Mouse (Mus musculus) layer of hippocampus, postnatal 10 days (tissue): ENCODE data around the gene Grcc10. TPM values are rescaled to one million over a fixed set of nuclear protein-coding genes. Genes with fewer than 3 reads are reported as not detected.

ENCODE experiments used
- DNase-seq, 2 experiments: peaks; one replicate each; pipeline ENCODE4 v3.0.0; 2021; ENCODE audit warnings: low spot score in 2 of 2
- total RNA-seq, 2 experiments: library from RNA; stranded (reverse); gene quantifications; 2 replicates each; pipeline ENCODE4 v1.2.3; 2021

Gene Grcc10
- total RNA-seq, 2 experiments from 2014 or later: 329 to 345 TPM

DNA sequence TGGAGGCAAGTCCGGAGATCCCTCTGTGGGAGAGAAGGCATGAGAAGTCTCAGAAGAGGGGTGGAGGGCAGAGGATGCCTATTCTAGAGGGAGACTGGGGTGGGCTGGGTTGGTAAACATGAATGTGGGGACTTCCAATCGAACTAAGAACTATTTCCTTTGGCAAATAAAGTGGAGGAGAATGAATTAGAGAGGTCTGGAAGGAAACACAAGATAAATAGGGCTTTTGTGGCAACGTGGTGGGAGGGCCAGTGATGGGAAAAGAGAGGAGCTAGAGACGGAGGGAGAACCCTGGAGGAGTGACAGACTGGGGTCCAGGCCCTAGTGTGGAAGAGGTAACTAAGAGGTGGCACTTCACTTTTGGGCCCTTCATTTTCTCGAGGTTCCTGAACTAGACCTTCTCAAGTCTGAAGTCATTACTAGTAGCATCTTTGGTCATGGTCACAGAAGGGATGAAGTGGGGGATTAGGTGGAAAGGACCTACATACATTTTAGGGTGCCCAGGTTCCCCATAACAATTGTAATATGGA is 16.2 kb upstream of the Grcc10 start:
- DNase-seq: no peak

DNA sequence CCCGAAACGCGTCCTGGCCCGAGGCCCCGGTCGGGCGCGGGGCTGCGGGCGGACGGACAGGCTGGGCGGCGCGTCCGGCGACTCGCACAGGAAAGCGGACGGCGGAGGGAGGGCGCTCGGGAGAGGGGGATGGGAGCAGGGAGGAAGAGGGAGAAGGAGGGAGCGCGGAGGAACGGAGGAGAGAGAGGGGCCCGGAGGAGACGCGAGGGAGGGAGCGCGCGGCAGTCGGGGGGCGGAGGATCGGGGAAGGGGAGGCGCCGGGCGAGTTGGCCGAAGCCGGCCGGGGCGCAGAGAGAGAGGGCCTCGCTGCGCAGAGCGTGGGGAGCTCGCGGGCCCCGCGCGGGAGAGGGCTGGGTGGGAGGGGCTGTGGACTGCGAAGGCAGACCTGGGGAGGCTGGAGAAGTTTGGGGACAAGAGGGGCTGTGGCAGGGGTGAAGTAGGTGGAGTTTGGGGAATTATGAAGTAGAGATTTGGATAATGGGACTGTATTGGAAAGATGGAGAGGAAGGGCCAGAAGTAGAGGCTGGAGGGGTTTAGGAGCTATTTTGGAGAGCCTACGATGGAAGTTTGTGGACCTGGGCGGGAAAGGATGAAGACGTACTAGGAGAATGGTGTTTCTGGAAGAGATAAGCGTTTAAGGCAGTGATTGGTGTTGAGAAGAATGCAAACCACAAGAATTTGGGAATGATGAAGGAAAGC is 15.6 kb upstream of the Grcc10 start:
- peak; percentile 82 to 87 for DNase-seq

DNA sequence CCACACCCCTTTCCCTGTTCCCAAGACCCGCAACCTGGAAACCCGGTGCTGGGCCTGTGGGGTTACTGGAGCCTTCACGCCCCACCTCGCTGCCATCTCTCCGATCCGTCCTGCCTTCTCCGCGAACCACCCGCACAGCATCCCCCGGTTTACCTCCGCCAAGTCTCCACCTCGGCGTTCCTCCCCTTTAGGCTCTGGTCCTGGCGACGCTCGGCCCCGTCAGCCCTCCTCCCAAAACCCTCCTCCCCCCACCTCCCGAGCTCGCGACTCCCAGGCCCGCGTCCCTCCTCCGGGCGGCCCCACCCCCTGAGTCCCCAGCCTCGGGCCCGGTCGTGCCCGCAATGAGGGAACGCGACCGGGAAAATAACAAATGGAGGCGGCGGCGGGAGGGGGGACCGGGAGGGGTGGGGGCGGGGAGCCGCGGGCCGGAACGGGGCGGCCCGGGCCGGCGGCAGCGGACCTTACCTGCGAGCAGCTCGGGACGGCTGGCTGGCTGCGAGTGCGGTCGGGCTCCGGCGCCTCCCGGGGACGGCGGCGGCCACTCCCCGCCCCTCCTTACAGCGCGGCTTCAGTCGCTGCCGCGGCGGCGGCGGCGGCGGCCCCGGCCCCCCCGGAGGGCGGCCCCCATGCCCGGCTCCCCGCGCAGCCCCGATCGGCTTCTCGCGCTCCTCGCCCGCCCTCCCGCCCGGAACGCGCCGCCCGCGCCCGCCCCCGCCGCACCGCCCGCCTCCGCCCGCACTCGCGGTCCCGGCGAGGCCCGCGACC is 14.8 kb upstream of the Grcc10 start, which contains the start of the genes Gm45234 and Atn1:
Gm45234 (minus strand) TSS at position 191 of the 765 bp plus-strand sequence.
Atn1 (minus strand) TSS at position 694 of the 765 bp plus-strand sequence.
- DNase-seq: peak; percentile 57 to 72

DNA sequence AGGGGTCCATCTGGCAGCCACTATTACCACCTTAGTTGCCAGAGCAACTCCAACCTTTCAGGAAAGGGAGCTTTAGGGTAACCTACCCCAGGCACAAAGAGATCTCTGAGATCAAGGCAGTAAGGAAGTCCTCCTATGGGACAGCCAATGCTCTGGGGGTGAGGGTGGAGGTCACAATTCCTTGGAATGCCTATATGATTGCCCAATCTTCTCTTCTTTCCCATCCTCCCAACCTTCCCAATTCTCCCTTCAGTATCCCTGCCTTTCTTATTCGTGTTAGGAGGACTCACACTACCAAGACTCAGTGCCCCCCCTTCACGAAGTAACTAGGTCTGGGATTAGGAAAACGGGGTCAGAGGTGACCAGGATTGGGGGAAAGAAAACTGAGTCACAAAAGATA is 14.1 kb upstream of the Grcc10 start:
- no peak for DNase-seq

DNA sequence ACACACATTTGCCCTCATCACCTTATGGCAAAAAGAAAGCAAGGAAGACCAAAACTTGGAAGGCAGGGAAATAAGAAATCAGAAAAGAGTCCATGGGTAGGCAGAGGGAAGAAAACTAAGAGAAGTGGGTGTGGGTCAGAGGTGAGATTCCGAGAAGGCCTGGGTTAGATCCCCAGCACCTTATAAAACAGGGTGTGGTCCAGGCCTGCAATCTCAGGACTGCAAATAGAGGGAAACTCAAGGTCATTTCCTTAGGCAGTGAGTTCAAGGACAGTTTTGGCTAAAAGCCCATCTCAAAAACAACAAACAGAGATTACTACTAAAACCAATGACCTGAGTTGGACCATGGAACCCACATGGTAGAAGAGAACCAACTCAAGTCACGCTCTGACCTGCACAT is 12.7 kb upstream of the Grcc10 start:
- no peak for DNase-seq

DNA sequence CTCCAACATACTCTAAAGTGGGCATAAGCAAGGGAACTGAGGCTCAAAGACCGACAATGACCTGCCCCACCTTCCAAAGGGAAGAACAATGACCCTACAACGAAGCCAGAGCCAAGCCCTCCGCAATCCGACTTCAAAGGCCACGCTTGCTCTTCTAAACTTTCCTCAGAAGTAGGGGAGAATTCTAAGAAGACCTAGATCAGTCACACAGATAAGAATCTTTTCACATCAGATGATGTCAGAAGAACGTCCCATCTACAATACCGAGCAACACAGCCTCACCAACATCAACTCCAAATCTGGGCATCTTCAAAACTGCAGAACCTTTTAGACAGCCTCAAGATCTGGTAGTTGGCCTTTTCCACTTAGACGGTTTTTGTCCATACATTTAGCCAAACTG is 9.2 kb upstream of the Grcc10 start:
- DNase-seq: no peak

GRCm38 (mm10) chr6:124746654-124747632 is 5.8 kb upstream of the Grcc10 start:
- DNase-seq: peak in 1 of 2 experiments; percentile 32

DNA sequence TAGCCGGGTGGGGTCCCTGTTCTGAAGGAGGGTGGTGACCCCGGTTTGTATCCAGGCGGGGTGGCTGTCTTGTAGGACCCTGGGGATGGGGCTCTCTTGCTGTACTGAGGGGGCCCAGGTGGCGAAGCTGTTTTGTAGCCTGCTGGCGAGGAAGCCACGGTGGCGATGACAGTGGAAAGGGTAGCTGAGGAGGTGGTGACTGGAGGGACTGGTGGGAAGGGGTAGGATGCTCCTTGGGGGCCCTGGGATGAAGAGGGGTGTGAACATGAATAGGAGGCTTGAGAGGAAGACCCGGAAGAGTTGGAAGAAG is 5.1 kb upstream of the Grcc10 start:
- DNase-seq: no peak

DNA sequence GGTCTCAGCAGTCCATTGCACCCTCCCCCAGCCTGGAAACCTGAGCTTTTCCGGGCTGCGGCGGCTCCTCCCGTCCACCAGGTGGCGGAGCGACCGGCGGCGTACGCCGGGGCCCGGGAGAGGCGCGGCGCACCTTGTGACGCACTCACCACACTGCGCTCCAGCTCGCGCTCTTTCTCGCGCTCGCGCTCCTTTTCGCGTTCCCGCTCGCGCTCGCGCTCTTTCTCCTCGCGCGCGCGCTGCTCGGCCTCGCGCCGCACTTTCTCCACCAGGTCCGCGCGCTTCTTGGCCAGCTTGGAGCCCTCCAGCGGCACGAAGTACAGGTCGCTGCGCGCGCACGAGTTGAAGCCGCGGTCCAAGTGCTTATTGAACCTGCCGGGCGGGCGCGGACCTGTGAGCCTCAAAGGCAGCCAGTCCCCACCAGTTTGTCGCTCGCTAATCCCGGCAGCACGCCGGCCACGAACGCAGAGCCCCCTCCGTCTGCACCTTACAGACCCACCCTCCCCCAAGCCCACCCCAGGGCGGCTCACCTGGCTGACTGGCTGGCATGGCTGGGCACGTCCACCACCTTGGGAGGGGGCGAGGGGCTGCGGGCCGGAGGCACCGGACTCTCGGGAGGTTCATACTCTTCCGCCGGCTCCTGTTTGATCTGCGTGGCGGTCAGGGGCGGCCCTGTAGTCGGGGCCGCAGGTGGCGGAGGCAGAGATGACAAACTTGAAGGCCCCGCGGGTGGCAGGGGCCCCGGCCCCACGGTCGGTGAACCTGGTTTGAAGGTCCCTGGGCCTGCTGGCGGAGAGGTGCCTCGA is 4.5 kb upstream of the Grcc10 start:
- DNase-seq: peak; percentile 94 to 96

DNA sequence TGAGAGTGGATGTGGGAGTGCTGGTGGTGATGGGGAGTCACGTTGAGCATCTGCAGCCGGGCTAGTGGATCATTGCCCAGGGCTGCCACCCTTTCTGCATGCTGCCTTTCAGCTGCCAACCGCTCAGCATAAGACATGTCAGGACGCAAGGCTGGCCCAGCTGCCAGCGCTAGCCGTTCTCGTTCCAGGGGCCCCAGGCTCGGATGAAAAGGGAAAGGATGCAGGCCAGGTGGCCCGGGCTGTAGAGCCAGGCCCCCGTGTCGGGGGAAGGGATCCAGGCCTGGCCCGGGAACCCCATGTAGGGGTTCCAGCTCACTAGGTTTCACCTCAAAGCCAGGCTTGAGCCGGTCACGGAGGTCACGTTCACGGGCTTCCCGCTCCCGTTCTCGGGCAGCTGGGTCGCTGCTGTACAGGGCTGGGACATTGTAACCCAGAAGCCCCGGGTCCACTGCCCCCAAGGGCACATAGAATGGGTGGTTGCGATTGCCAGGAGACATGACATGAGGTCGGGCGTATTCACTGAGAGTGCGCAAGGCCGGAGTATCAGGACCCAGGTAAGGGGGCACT is 3.7 kb upstream of the Grcc10 start:
- DNase-seq: no peak

DNA sequence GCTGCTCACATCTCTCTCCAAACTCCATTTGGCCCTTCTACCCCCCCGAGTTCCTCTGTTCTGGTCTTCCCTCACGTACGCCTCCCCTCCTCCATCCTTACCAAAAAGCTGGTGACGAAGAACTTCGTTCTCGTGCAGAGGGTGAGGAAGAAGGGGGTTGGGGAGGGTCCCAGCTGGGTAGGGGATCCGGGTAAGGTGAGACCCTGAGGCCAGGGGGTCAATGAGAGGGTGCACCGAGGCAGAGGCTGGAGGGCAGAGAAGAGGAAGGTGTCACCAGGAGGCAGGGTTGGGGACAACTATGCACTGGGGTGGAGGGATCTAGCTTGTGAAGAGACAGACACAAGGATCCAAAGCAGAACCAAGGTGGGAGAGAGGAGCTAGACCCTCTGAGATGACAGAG is 2.5 kb upstream of the Grcc10 start:
- no peak for DNase-seq

DNA sequence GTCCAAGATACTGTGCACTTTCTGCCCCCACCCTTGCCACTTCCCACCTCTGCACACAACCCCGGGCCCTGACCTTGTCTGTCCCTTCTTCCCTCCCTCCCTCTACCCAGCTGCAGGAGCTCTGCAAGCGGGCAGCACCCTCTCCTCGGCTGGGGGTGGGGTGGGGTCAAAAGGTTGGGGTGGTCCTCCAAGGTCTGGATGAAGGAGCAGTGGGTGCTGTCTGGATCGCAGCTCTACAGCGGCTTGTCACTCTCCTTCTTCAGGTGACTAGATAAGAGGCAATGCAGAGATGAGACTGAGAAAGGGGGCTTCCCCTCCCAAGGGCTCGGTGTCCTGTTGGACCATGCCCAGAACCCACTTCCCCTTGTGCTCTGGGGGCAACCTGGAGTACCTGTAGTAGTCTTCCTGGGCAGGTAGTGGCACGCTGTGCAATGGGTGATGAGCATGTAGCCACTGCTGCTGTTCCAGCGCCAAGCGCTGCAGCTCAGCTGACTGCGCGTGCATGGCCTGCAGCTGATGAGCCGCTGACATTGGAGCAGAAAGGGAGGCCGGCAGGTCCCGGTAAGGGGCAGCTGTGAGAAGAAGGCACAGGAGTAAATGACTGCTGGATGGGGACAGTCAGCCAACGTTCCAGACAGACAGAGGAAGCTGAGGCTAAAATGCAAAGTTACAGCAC is 1.8 kb upstream of the Grcc10 start:
- no peak for DNase-seq

- DNase-seq: no peak
These were observed 668 bp upstream of the Grcc10 start for GRCm38 (mm10) chr6:124741842-124742241.

- DNase-seq: peak in 1 of 2 experiments; percentile 76
These were observed 825 bp downstream of the Grcc10 start for GRCm38 (mm10) chr6:124740211-124740887.

DNA sequence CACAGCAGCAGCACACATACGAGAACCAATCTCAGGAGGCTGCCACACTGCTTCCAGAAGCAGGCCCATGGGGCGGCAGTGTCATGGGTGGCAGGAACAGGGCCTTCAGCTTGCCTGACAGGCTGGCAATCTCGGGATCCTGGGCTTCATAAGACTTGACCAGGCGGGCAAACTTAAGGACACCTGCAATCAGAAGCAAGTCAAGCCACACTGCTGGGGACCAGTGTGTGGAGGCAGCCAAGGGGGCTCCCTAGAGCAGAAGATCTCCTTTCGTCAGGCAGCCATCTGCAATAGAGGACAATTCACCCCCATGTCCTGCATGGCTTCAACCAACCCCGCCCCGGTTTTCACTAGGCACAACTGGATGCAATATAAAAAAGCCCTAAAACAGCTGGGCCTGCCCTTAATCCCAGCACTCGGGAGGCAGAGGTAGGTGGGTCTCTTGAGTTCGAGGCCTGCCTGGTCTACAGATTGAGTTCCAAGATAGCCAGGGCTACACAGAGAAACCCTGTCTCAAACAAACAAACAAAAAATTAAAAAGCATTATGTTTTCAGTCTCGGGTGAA is 1.9 kb downstream of the Grcc10 start:
- no peak for DNase-seq

DNA sequence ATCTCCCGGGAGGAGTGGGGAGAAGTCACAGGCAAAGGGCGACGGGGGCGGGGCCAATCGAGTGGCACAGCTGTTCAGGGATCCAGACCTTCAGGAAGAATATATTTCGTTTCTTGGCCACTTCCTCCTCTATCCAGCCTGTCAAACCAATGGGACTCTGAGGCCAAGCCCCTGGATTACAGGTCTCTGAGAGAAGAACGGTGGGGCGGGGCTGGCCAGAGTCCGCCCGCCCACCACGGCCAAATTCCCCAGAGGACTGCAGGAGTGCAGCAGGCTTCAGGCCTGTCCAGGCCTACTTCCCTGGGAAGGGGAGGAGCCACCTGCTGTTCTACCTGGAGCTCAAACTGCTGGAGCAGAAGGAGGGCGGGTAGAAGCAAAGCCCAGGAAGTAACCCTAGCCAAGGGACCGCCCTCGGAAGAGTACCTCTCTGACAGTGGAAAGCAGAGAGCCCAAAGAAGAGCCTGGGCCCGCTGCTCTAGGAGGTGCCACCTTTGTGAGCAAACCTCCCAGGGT is 2.6 kb downstream of the Grcc10 start, which contains the start of gene Ptpn6:
Ptpn6 (minus strand) TSS at position 204 of the 513 bp plus-strand sequence.
- no peak for DNase-seq

- DNase-seq: no peak
These were observed 4.1 kb downstream of the Grcc10 start for GRCm38 (mm10) chr6:124737040-124737439.

- no peak for DNase-seq
These were observed 6.8 kb downstream of the Grcc10 start for GRCm38 (mm10) chr6:124734417-124734816.
